Mouse (Mus musculus): ENCODE results near the gene Nhlrc4. TPM values are rescaled to one million over a fixed set of nuclear protein-coding genes. Genes with fewer than 3 reads are reported as not detected.

Gene Nhlrc4
- polyA plus RNA-seq, 1 experiment: 7.0 TPM

DNA sequence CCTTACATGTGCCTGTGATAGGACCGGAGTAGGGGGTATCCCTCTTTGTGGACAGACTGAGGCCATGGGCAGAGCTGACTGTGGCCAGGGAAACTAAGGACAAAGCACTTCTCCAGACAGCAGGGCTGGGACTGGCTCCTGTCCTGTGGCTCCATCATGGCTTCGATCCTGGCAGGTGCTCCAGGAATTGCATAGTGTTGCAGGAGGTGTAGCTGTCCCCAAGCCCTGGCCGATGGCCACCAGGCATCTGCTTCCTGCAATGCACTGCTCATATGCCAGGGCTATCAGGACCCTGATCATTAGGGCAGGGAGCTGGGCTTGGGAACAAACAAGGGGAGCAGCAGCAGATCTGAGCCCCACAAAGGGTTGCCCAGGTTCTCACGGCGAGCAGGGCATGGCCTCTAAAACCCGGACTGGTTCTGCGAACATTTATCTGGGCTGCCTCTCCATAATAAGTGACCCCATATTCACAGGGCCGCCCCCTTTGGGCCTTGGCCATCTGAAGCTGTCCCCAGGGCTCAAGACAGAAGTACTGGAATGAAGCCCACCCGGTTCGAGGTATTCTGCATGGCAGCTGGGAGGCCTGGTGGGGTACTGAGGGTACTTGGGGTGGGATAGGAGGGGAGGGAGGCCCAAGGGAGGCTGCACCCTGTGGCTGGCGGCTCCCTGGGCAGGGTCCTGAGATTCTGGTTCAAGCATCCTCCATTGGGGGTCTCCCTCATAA, 14.2 kb upstream of the Nhlrc4 start:
- DNase-seq (ENCODE audit: low read depth): no peak

DNA sequence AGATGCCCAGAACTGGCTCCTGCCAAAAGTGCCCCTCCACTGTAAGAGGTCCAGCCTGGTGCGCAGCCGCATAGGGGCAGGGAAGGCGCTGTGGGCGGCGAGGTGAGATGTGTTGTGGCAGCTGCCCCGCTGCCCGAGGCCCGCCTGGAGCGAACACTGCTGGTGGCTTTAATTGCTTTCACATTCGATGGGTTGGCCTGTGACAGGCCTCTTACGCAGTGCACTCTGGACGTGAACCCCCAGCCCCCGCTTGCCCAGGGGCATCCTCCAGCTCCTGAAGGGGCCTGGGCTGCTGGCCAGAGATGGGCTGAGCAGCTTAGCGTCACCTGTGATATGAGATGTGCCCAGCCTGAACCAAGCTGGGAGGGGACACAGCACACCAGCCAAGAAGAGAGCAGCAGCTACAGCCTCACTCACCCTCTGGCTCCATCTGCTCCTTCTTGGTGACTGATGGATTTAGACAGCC, 12.9 kb upstream of the Nhlrc4 start:
- DNase-seq (ENCODE audit: low read depth): no peak

DNA sequence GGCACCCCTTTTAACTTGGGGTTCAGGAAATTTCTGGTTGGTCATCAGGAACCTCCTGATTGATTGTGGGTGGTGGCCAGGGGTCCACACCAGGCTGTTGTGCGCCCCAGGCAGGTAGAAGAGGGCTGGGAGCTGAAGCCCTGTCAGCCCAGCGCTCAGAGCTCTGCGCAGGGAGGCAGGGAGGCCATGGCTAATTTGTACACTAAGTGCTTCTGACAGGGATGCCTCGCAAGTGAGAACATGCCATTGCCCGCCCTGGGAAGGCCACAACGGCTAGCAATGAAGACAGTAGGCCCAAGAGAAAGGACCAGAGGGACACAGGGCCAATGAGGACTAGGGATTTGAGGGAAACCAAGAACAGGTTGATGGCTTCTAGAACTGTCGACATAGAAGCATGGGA, 11.9 kb upstream of the Nhlrc4 start:
- DNase-seq (ENCODE audit: low read depth): no peak

DNA sequence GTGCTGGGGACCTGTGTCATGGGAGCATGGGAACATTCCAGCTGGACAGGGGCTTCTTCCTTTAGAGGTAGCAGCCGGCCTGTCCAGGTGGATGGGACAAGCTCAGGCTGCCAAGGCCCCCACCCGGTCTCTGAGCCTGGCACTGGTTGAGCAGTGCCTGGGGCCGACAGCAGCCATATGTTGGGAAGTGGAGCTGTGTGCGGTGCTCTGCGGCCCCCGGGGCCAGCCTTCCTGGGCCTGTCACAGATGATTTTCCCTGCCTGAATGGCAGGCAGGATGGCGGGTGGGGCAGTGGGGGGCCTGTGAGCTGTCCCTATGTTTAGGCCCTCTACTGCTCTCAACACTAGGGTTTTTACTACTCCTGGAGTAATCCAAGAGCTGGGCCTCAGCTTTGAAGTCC, 11.4 kb upstream of the Nhlrc4 start:
- DNase-seq (ENCODE audit: low read depth): no peak

DNA sequence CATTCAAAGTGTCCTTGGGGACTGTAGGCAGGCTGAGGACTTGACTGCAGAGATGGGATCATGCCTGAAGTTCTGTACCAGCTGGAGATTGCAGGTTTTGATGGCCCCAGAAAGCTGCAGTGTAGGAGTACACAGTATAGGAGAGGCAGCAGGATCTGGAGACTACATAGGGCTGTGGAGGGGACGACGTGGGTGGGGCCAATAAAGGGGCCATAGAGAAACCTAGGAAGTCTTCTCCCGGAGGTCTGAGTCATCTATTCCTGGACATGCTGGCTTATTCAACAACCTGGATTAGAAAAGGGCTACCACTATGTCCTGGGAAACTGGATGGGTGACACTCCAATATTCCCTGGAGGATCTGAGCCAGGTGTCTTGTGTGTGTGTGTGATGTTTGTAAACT, 11.0 kb upstream of the Nhlrc4 start:
- no peak for DNase-seq (ENCODE audit: low read depth)

DNA sequence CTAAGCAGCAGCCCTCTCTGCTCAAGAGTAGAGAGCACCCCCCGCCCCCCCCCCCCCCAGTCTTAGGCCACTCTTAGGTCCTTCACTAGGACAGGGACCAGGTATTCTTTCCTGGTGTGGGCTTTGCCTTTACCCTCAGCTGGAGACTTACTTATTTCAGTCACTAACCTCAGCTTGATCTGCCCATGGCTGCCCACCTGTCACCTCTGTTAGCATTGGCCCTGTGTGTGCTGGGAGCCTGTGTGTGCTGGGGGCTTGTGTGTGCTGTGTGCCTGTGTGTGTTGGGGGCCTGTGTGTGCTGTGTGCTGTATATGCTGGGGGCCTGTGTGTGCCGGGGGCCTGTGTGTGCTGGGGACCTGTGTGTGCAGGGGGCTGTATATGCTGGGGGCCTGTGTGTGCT, 9.9 kb upstream of the Nhlrc4 start:
- no peak for DNase-seq (ENCODE audit: low read depth)

DNA sequence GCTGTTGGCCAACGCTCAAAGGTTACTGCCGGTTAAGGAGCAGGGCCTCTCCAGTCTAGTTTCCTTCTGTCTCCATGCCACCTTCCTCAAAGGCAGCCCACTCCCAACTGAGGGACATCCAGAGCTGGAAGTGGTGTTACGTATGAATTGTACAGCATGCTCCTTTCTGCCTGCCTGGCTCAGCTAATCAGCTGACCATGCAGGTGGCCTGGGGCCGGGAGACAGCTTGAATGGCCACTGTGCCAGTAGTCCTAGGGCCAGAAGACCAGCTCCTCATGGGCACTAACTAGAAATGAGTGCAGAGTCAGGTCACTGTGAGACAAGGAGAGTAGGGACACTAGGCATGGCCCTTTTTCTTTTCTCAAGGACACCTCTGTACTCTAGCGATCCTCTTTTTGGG, 8.4 kb upstream of the Nhlrc4 start:
- no peak for DNase-seq (ENCODE audit: low read depth)

DNA sequence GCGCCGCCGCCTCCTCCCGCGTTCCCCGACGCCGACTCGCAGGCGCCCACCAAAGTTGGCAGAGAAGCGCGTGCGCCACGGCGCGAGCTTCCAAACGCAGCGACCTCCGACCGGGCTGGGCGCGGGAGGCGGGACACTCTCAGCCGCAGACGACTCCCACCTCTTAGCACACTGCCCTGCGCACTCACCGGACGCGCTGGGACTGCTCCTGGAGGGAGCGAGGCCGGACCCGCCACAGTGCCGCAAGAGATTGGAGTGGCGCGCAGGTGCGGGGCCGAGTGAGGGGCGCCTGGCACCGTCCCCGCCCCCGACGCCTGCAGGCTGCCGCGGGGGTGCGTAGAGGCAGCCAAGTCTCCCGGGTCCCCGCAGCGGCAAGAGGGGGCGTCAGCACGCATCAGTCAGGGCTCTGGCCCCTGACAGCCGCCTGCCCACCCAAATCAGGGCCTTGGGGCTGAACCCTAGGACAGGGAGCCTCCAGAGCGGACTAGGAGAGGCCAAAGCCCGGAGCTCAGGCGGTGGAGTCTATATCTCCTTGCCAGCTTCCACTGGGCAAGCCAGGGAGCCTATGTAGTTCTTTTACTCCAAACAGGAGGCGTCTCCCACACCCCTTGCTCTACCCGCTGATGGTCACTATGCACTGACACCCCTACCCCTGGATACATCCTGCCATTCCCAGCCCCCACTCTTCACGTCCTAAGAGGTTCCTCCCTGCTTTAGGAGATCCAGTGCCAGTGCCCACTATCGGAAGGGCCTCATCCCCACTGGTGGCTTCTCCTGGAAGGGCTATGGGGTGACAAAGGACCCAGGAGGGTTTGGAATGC, 7.3 kb upstream of the Nhlrc4 start, which contains the start of gene A930017K11Rik:
Gene A930017K11Rik, minus strand, starts transcription at position 763 of the 821 bp plus-strand sequence.
- no peak for DNase-seq (ENCODE audit: low read depth)

DNA sequence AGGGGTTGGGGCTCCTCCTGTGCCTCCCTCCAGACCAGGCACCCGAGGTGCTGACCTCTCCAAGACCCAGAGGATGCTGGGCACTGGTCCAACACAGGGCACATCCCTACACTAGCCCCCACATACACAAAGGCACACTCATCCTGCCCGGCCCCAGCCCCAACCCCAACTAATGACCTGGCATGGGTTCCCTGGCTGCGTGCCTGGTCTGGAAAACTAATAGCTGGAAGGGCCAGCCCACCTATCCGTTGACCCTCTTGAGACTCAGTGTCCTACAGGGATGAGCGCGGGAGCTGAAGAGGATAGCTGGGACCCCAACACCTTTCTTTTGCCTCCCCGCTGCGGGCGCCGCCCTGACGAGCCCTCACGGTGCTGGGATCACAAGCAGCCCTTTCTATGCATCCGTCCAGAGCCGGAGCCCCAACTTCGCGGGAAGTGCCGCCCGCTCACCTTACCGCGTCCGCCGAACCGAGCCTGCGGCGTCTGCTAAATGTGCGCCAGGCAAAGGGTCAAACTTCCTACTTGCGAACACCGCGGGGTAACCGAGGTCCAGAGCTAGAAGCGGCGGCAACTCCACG, 6.6 kb upstream of the Nhlrc4 start:
- no peak for DNase-seq (ENCODE audit: low read depth)

DNA sequence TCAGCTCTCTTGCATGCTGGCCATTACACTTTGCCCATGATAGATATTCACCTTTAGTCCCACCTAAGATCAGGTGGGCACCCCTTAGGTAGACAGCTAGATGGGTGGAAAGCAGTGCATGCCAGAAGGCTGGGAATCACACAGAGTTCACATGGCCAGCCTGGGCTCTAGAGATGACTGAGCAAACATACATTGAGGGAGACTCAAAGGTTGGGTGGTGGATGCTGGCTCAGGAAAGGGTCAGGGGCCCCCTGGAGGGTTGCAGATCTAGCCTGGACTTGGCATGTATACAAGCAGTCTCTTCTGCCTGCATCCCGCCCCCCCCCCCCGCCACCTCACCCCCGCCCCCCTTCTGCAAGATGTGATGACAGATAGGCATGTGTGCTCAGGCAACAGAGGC, 5.9 kb upstream of the Nhlrc4 start:
- no peak for DNase-seq (ENCODE audit: low read depth)

DNA sequence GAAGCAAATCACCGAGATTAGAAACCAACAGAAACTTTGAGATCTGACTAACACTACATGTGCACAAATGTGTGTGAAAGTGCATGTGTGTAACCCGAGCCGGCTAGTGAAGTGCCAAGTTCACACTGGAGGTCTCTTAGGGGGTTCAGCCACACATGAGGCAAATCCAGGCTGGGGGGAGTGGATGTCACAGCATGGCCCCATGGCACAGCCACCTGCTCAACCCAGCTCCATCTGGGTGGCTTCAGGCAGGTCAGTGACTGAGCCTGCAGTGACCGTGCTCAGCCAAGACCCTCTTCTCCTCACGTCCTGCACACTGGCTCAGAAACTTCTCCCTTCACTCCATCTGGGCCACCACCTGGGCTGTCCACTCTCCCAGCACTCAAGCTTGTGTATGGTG, 5.2 kb upstream of the Nhlrc4 start:
- DNase-seq (ENCODE audit: low read depth): no peak

DNA sequence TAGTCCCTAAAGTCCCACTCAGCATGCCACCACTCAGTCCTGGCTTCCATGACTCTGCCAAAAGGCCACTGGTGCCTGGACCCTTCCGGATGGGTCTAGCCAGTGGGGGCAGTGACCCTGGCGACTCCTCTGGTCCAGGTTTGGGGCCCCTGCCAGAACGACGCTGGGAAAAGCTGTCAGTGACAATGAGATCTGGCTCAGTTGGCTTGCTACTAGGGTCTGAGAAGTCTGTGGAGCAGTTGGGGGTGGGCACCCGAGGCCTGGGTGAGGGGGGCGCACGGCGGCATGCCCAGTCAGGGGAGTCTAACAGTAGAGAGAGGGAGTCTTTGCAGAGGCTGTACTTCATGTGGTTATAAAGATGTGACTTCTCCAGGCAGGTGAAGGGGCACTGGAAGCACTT, 3.3 kb upstream of the Nhlrc4 start:
- DNase-seq (ENCODE audit: low read depth): no peak

DNA sequence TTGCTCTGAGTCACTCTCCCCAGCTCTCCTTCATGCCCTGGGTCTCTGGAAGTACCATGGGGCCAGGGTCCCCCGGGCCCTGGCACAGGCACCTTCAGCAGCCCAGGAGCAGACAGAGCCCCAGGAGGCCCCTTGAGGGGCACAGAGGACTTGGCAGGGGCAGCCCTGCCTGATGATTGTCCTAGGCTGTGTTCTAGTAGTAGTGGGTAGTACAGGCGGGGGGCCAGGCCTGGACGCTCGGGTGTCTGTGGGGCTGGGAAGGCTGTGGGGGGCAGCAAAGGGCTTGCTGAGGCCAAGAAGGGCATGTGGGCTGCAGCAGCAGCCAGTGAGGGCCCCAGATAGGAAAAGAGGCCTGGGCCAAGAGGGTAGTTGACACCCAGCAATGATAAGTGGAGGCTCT, 2.8 kb upstream of the Nhlrc4 start:
- DNase-seq (ENCODE audit: low read depth): no peak

DNA sequence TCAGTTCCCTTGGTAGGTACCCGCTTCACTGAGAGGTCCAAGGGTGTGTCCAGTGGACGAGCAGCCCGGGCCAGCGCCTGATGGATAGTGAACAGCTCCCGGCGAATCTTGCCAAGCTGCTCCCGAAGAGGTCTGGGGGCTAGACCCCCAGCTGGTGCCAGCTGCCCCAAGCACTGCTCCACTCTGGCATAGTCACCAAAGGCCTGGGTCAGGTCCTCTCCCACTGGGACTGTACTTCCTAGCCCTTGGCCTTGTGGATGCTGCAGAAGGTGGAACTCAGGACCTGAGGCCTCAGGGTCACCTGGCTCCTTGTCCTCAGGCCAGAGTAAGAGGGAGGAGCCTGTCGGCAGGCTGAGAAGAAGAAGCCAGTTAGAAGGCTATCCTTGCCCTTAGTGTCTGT, 2.1 kb upstream of the Nhlrc4 start:
- DNase-seq (ENCODE audit: low read depth): no peak

DNA sequence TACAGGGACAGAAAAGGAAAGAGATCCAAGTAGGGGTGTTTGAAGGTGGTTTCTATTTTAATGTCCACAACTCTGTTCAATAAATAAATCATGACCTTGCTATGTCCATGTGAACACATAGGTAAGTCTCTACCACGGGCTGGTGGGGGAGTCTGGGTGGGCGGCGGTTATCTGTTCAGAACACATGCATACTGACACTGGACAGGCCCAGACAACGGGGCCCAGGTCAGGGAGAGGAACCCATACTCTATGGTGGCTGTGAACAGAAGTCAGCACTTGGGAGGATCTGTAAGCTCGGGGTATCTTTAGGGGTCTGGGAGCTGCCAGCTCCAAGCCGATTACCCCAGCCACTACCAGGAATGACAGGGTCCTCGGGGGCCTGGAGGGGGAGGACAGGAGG, 1.6 kb upstream of the Nhlrc4 start:
- no peak for DNase-seq (ENCODE audit: low read depth)

DNA sequence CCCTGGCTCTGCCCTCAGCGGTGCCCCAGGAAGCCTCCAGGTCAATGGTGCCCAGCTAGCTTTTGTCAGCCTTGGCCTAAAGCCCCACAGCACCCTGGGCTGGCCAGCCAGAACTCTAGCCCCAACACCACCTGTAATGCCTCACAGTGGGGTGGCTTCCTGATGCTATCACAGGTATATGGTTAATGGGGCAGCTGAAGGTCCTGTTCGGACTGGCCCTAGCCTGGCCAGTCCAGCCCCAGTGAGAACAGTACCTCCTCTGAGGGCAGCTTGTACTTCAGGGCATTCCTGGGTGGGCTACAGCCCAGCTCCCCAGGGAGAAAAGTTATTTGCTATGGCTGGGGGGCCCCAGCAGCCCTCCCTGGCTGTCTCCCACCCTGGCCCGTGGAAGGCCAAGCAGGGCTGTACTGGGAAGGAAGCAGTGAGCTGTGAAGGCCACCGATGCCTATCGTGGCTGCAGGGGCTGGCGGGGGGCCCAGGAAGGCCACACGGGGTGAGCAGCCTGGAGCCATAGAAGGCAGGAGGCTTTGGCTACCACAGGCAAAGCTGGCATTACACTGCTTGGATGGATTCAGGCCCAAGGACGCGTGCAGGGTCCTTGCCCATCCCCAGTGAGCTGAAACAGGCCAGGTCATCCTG, 875 bp upstream of the Nhlrc4 start:
- DNase-seq (ENCODE audit: low read depth): no peak

DNA sequence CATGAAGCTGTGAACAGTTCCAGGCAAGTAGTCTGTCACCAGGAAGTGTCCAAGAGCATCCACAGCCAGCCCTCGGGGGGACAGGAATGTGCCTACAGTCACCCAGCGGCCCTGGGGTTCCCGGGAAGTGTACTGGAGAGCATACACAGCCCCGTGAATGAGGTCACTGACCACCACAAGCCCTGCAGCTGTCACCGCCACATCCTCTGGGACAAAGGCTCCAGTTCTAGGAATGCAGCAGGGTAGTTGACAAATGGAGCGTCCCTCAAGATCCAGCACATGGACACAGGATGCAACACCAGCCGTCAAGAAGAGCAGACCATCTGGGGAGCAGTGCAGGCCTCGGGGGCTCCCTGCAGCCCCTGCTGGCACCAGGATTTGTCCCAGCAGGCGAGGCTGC, 992 bp downstream of the Nhlrc4 start:
- no peak for DNase-seq (ENCODE audit: low read depth)

DNA sequence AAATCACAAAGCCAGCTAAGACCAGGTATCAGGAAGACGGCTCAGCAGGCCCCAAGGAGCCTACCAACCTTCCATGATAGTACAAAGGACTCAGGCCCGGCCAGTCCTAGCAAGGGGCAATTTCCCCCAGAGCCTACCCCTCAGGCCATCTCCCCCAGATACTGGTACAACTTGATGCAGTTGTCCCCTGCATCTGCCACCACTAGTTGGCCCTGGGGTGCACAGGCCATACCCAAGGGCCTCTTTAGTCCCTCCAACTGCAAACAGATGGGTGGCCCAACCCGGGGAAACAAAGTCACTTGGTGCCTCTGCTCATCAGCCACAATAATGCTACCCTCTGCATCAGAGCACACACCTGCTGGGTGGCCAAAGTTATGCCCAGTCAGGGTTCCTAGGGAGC, 1.5 kb downstream of the Nhlrc4 start:
- DNase-seq (ENCODE audit: low read depth): no peak

DNA sequence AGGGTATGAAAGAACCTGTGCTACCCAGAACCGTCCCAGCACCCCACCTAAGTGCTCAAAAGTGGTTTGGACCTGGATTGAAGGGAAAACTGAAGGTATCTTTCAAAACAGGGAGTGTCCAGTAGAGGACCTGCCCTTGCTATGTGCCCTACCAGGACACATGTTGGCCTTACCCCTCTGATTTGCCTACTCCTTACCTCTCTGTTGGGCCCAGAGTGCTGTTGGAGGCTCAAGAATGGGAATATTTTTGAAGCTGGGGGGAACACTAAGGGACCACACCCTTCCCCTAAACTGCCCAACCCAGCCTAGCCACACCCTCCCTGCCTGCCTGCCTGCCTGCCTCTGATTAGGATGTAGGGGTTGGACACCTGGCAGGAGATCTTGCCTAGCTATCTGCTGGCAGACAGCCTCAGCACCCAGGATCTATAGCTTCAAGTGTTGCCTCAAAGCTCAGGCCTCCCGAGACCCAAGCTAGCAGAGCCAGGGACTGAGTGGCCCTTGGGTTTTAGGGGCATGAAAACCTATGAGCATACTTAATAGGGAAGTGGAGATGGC, 2.1 kb downstream of the Nhlrc4 start:
- DNase-seq (ENCODE audit: low read depth): no peak

DNA sequence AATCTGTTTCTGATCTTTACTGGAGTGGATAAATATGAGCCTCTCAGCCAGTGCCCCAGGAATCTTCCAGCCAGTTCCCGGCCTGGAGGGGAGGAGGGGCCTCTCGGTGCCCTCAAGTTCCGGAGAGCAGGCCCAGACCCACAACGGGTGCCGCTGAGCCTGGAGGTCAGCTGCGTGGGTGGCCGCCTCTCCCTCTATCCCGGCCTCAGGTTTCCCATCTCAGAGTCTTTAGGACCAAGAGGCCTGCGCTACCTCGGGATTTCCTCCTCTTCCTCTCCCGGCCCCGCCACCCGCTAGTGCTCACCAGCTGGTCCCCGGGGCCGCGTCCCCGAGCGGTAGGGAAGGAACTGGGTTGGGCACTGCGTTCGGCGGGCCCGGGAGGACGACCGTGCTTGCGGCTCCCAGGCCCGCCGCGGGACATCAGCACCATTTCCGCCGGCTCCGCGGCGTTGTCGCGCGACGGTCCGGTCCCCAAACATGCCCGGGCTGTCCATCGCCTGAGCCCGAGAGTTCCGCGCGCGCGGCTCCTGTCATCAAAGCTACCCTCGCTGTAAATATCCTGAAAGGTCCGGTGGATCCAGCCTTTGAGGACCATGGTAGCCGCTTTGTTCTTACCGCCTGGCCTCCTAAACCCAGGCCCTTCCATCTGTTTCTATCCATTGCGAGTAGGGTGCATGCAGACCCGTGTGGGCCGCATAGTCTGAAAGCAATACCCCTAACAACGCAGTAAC, 3.1 kb downstream of the Nhlrc4 start:
- DNase-seq (ENCODE audit: low read depth): no peak

DNA sequence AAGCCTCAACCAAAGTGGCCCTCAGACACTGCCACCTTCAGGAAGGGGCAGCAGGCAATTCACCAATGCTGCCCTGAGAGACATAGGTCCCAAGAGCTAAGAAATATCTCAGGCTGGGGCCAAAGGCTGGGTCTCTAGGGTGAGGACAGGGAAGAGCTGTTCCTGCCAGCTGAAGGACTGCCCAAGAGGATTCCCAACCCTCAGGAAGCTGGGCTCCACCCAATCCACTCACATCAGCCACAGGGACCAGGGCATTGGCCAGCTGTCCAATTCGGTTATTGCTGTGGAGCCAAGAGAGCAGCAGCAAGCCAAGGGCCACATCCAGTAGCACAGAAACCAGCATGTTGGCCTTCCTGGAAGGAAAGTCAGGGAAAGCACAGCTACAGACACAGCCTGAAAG, 10.2 kb downstream of the Nhlrc4 start:
- no peak for DNase-seq (ENCODE audit: low read depth)
